9 mouse cellular contexts compared by ENCODE assay signal in the genomic region with DNA sequence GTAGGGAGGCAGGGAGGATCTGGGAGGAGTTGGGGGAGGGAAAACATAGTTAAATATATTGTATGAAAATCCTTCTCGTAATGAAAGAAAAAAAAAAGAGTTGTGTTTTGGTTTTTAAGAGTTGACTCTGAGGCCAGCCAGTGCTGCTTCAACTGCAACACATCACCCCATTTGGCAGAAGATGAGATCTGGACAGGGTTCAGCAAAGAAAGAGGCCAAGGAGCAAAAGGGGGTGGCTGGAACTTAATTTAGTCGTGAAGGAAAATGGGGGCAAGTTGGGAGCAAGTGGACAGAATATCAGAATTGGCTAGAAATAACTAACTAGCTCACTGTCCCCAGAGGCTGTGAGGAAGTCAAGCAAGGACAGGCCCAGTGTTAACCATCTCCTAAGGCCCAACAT. TPM values are rescaled to one million over a fixed set of nuclear protein-coding genes. Genes with fewer than 3 reads are reported as not detected.
DNase-seq lines count a peak whose midpoint lies in the region; ATAC-seq and TF ChIP-seq lines count a peak whose summit lies in the region.
"Had no signal": no experiment of that assay in that cellular context is flagged by ENCODE, and none has a peak within 500 bp of the region (broad histone marks: within the 10 kb centered on the region; RNA-seq: fewer than 3 reads in every experiment).

No protein-coding gene starts in this region.

- TF ChIP-seq EP300 in liver, postnatal 0 days (IDR thresholded peaks at IDR 0.05; ENCODE audit: low read depth) = no peak

- intact Hi-C loops in gastrocnemius, postnatal 14 days (cut with DNase I; ENCODE audit: low total_unique reads) = no loop called here

- H3K9ac ChIP-seq in liver, adult 2 months (ENCODE audit: low read depth, low read length) = no peak overlapping the region
- H3K9ac ChIP-seq in liver, postnatal 0 days (replicated peaks) = no peak overlapping the region
- H3K9ac ChIP-seq: liver, embryonic 12.5 days had no signal

- no peaks in the 10 kb centered on the region for H3K4me1 ChIP-seq in liver, adult 2 months (ENCODE audit: control insufficient read depth, insufficient read depth, low read length)
- no peaks in the 10 kb centered on the region for H3K4me1 ChIP-seq in liver, postnatal 0 days (ENCODE audit: insufficient read depth)
- H3K4me1 ChIP-seq: liver, embryonic 12.5 days had no signal

- no peak overlapping the region for H3K4me3 ChIP-seq in liver, adult 2 months (ENCODE audit: insufficient read depth, low read depth, low read length)
- no peak overlapping the region for H3K4me3 ChIP-seq in liver, postnatal 0 days (ENCODE audit: low read depth, low read length)
- H3K4me3 ChIP-seq: liver, embryonic 12.5 days had no signal

- H3K36me3 ChIP-seq in liver, adult 2 months (ENCODE audit: control insufficient read depth, insufficient read depth, low read length) = no peaks in the 10 kb centered on the region
- no peaks in the 10 kb centered on the region for H3K36me3 ChIP-seq in liver, postnatal 0 days (replicated peaks; ENCODE audit: insufficient read depth, low read length)
- H3K36me3 ChIP-seq: liver, embryonic 12.5 days had no signal

- no peaks in the 10 kb centered on the region for H3K27me3 ChIP-seq in liver, adult 2 months (ENCODE audit: control insufficient read depth, insufficient read depth, low read length)
- no peaks in the 10 kb centered on the region for H3K27me3 ChIP-seq in liver, postnatal 0 days (ENCODE audit: insufficient read depth, low read length)
- H3K27me3 ChIP-seq: liver, embryonic 12.5 days had no signal

- TF ChIP-seq POLR2A in liver, adult 2 months (IDR thresholded peaks at IDR 0.05; ENCODE audit: extremely low read depth, insufficient read depth, low read length) = no peak

- no peaks in the 10 kb centered on the region for H3K79me2 ChIP-seq in liver, adult 2 months (ENCODE audit: control insufficient read depth, insufficient read depth, low read length)

- peak; percentile 45 for DNase-seq in liver, adult 2 months (ENCODE audit: extremely low read depth, low read depth, low spot score)
- DNase-seq in liver, postnatal 0 days = no peak
- peak; percentile 55 for DNase-seq in gastrocnemius, postnatal 14 days
- DNase-seq in kidney, postnatal 14 days = peak; percentile 64
- peak; percentile 84 for DNase-seq in skeletal muscle tissue, adult 2 months (ENCODE audit: low read depth, low spot score)
- no peak for DNase-seq in thymus, postnatal 25 days
- DNase-seq: right cerebral cortex, postnatal 25 days had no signal

- no peaks in the 10 kb centered on the region for H3K9me3 ChIP-seq in liver, postnatal 0 days (ENCODE audit: low read length)
- H3K9me3 ChIP-seq: liver, embryonic 12.5 days had no signal

- no peak for TF ChIP-seq CTCF in liver, adult 2 months (IDR thresholded peaks at IDR 0.05; ENCODE audit: low read depth, low read length)
- TF ChIP-seq CTCF in liver, postnatal 0 days (IDR thresholded peaks at IDR 0.05; ENCODE audit: low read depth) = no peak

- H3K27ac ChIP-seq in liver, adult 2 months (replicated peaks; ENCODE audit: insufficient read depth, low read depth, low read length) = no peak overlapping the region
- H3K27ac ChIP-seq in liver, postnatal 0 days (ENCODE audit: low read depth) = no peak overlapping the region
- H3K27ac ChIP-seq: liver, embryonic 12.5 days had no signal

- ATAC-seq in liver, postnatal 0 days = no peak
- no peak for ATAC-seq in megakaryocyte, adult 5-6 weeks (ENCODE audit: poor library complexity, severe bottlenecking)
- ATAC-seq: liver, embryonic 12.5 days had no signal

- WGBS in liver, adult 2 months = 76% methylated on average over 2 of the region's 2 CpGs
- WGBS in liver, postnatal 0 days (ENCODE audit: insufficient replicate concordance) = 61% methylated on average over 2 of the region's 2 CpGs

- no peak overlapping the region for H3K4me2 ChIP-seq in liver, postnatal 0 days (ENCODE audit: low read depth, low read length)
- H3K4me2 ChIP-seq: liver, embryonic 12.5 days had no signal

RNA-seq across cellular contexts. Expression of a gene that starts 51.7 kb away (rescaled TPM):
- 0.37 and 0.54 TPM in 2 replicates for total RNA-seq in liver, adult 2 months (2014; rRNA removed)
- 0.07 and 0.09 TPM in 2 replicates for polyA plus RNA-seq in liver, adult 2 months (2012; rRNA removed)
- polyA plus RNA-seq in liver, postnatal 0 days (2015; fragmentation: Nextera tagmentation; extraction: Ambion mirVana) = 0.20 and 0.38 TPM in 2 replicates
- 10 to 100 TPM; 19.8 to 21.6 TPM for total RNA-seq in gastrocnemius, postnatal 14 days (2021)
- total RNA-seq in megakaryocyte, adult 5-6 weeks (2015) = 0.02 TPM in 1 of 2 replicates, not detected in the other
- total RNA-seq in megakaryocyte, adult 5-6 weeks (2017) = not detected in 2 replicates

Comparison
In these comparisons a context has a peak if more than half of its experiments do, and no peak if none do; other contexts are left out.
1. DNase-seq: peak in liver, adult 2 months (single experiment), gastrocnemius, postnatal 14 days (single experiment), kidney, postnatal 14 days (single experiment) and skeletal muscle tissue, adult 2 months (single experiment); none in liver, postnatal 0 days (single experiment) and thymus, postnatal 25 days (single experiment).
2. RNA of a gene that starts 51.7 kb away (total RNA-seq): 19.8 to 21.6 TPM in gastrocnemius, postnatal 14 days; 0.37 to 0.54 TPM in liver, adult 2 months and 0.02 TPM in megakaryocyte, adult 5-6 weeks; every median in the first group is over 10 times any median in the second.